Mouse (Mus musculus) adipocyte (in vitro differentiated cells): ENCODE measurements around the gene Slc9a9.

ENCODE experiments used
- DNase-seq: peaks from one replicate; pipeline ENCODE4 v3.0.0-alpha.2; 2016; ENCODE audit warnings: low spot score

Slc9a9 gene

GRCm38 (mm10) chr9:94955645-94956044, 285.9 kb downstream of the Slc9a9 start:
- no peak for DNase-seq

DNA sequence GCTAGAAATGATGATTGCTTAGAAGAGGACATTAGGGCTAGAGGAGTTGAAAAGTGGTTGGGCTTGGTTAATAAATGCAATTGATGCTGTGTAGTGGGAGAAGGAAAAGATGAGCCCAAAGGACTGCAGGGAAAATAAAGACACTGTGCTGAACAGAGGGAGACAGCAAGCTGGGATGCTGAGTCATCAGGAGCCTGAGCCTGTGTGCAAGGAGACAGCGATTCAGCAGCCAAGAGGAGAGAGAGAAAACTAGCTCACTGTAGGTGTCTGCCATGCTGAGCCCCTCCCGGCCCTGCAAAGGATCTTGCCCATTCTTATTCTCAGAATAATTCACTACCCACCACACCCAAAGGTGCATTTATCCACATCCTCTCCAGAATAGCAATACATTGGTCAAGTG, 288.7 kb downstream of the Slc9a9 start:
- DNase-seq, result no peak

GRCm38 (mm10) chr9:94968596-94969120, 298.9 kb downstream of the Slc9a9 start:
- no peak for DNase-seq

- no peak for DNase-seq
Measured at GRCm38 (mm10) chr9:94969131-94969530, 299.4 kb downstream of the Slc9a9 start.

DNA sequence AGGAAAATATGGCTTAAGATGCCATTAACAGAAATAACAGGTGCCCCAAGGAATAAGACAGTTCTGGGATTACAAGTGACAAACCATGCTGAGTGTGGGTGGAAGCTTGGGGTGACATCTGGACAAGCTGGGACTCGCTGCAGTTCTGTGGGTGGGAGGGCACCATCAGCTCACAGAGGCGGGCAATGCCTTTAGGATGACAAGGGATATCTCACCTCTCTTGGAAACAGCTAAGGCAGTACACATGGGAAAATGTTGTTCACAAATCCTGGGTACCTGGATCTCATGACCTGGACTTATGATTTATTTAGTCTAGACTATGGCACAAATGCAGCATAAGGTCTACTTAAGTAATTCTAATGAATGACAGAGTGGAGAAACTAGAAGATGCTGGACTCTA, 302.3 kb downstream of the Slc9a9 start:
- DNase-seq, result no peak

DNA sequence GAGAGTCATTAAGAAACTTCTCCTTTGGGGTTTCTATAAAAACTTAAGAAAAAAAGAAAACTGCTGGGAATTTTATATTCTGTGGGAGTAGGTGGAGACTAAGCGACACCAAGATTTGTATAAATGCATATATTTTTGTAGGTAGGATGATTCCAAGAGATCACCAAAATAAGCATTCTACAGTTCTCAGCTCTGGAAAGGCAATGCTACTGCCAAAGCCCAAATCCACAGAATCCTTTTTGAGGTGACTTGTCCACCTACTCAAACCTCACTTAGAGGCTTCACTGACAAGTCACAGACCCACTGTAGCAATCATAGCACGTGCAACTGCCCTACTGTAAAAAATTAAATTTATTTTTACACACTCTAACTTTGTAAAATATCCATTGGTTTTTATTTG, 303.0 kb downstream of the Slc9a9 start:
- DNase-seq, result no peak

DNA sequence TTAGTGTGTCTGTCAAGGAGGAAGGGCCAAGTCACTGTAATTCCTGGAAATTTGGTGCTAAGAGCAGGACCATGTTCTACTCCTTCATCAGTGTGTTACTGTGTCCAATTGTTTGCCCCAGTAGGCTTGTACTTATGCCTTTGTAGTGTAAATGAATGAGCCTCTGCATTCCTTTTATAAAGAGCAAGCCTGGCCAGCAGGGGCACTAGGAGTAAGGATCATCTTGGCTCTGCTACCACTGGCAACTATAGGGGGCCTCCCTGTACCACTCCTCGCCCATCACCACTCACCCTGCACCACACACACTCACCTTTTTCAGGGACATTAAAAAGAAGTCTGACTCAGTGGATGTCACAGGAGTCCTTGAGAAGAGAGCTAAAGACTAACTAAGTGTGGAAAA, 306.5 kb downstream of the Slc9a9 start:
- no peak for DNase-seq

GRCm38 (mm10) chr9:94993575-94993974, 323.9 kb downstream of the Slc9a9 start:
- DNase-seq, result no peak

GRCm38 (mm10) chr9:95020136-95020706, 350.5 kb downstream of the Slc9a9 start:
- DNase-seq, result no peak

GRCm38 (mm10) chr9:95034140-95034970, 364.6 kb downstream of the Slc9a9 start:
- no peak for DNase-seq

- no peak for DNase-seq
Measured at GRCm38 (mm10) chr9:95036209-95036608, 366.5 kb downstream of the Slc9a9 start.

- no peak for DNase-seq
Measured at GRCm38 (mm10) chr9:95042420-95042819, 372.7 kb downstream of the Slc9a9 start.

DNA sequence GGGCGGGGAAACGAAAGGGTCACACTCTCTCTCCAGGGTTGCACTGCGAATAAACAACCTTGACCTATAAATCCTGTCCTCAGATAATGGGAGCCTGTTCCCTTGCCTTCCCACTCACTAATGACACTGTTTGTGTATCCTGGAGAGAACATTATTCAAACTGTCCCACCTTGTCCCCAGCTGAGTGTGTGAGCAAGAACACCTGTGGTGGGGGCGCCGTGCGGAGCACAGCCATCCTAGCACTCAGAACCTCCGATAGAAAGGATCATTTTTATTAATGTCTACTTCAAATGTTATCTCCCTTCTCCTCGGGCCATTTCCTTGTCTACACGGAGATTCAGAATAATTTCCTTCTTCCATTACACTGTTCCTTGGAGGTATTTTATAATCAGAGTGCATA, 382.5 kb downstream of the Slc9a9 start:
- DNase-seq, result no peak

DNA sequence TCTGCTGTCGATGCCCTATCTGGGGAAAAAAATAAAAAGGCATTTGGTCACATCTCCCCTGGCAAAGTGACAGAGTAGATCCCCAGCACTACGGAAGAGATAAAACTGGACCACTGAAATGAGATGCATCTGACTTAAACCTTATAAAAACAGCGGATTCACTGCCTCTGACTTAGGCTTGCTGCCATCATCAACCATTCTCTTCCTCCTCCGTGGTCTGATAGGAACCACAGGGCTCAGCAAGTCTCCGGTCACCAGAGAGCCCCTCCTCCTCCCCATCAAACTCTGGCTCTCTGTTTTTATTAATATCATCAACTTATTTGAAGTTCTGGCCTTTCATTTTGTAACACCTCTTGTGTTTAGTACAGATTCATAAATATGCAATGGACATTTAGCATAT, 383.5 kb downstream of the Slc9a9 start:
- no peak for DNase-seq

- no peak for DNase-seq
Measured at GRCm38 (mm10) chr9:95055843-95056242, 386.1 kb downstream of the Slc9a9 start.

DNA sequence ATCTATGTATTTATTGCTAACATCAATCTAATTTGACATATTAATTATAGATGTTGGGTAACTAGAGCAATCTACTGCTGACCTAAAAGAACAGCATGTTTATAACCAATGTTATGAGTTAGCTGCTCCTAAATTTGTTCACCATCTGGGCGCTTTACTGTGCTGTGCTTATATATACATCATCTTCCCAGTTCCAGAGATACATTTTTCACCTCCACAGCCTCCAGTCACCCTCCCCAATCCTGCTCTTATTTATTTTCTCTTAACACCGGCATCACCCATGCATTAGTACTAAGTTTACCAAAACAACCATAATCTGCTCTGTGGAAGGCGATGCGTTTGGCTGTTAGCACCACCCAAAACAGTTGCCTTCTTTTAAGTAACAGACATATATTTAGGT, 391.0 kb downstream of the Slc9a9 start:
- no peak for DNase-seq

- DNase-seq, result no peak
Measured at GRCm38 (mm10) chr9:95067037-95067436, 397.3 kb downstream of the Slc9a9 start.

- DNase-seq, result no peak
Measured at GRCm38 (mm10) chr9:95068466-95068865, 398.8 kb downstream of the Slc9a9 start.

- no peak for DNase-seq
Measured at GRCm38 (mm10) chr9:95070832-95071519, 401.3 kb downstream of the Slc9a9 start.

GRCm38 (mm10) chr9:95072450-95072955, 402.8 kb downstream of the Slc9a9 start:
- DNase-seq, result peak; percentile 38

DNA sequence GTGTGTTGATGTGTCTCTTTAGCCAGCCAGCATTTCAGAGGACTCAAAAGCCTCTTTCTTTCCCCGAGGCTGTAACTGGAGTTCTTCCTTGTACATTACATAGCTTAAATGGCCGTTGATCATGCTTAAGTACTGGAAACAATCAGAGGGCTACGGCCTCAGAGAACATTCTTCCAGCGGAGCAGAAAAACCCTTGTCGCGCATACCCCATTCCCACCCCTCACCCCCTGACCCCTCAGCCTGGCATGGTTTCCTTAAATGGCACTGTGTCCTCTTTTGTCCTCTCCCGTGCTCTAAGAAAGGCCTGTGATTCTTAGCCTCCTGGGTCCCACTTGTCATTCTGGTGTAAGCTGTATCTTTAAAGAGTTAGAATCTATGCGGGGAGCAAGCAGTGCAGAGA, 404.0 kb downstream of the Slc9a9 start:
- no peak for DNase-seq

- no peak for DNase-seq
Measured at GRCm38 (mm10) chr9:95075856-95076255, 406.1 kb downstream of the Slc9a9 start.

GRCm38 (mm10) chr9:95077938-95078337, 408.2 kb downstream of the Slc9a9 start:
- no peak for DNase-seq
